Mouse (Mus musculus): ENCODE measurements around the gene Ddn. TPM values are rescaled to one million over a fixed set of nuclear protein-coding genes. Genes with fewer than 3 reads are reported as not detected.
A peak's percentile ranks its signal among the peaks of the same experiment; 100 is the strongest.

Gene Ddn
- total RNA-seq (2021) = under 1 TPM; 0.22 to 0.35 TPM

- no peak for DNase-seq
- intact Hi-C loops (cut with DNase I) = no loop called here
Measured at GRCm38 (mm10) chr15:98809390-98809789, at the start of gene Ddn. TSS of gene Ddn (minus strand) at chr15:98809490.

GRCm38 (mm10) chr15:98854214-98854613, 44.9 kb upstream of the Ddn start:
- DNase-seq = no peak
- intact Hi-C loops (cut with DNase I) = no loop called here

- intact Hi-C loops (cut with DNase I) = no loop called here
- no peak for DNase-seq
Measured at GRCm38 (mm10) chr15:98853161-98853937, 44.1 kb upstream of the Ddn start.

GRCm38 (mm10) chr15:98852733-98853132, 43.4 kb upstream of the Ddn start:
- intact Hi-C loops (cut with DNase I) = no loop called here
- no peak for DNase-seq

GRCm38 (mm10) chr15:98852071-98852470, 42.8 kb upstream of the Ddn start:
- no peak for DNase-seq
- intact Hi-C loops (cut with DNase I) = no loop called here

- no peak for DNase-seq
- intact Hi-C loops (cut with DNase I) = no loop called here
Measured at GRCm38 (mm10) chr15:98851229-98851818, 42.0 kb upstream of the Ddn start.

GRCm38 (mm10) chr15:98850668-98851067, 41.4 kb upstream of the Ddn start:
- DNase-seq = peak in 1 of 2 experiments; percentile 29

GRCm38 (mm10) chr15:98849956-98850600, 40.8 kb upstream of the Ddn start:
- intact Hi-C loops (cut with DNase I) = no loop called here
- no peak for DNase-seq

More at GRCm38 (mm10) chr15:98850668-98851067, 41.4 kb upstream of the Ddn start:
- intact Hi-C loops (cut with DNase I) = no loop called here

- intact Hi-C loops (cut with DNase I) = no loop called here
- DNase-seq = no peak
Measured at GRCm38 (mm10) chr15:98849165-98849564, 39.9 kb upstream of the Ddn start.

GRCm38 (mm10) chr15:98846140-98846539, 36.9 kb upstream of the Ddn start:
- intact Hi-C loops (cut with DNase I) = no loop called here
- no peak for DNase-seq

GRCm38 (mm10) chr15:98845149-98845548, 35.9 kb upstream of the Ddn start:
- DNase-seq = no peak

GRCm38 (mm10) chr15:98843595-98844223, 34.4 kb upstream of the Ddn start:
- no peak for DNase-seq
- intact Hi-C loops (cut with DNase I) = no loop called here

More at GRCm38 (mm10) chr15:98845149-98845548, 35.9 kb upstream of the Ddn start:
- intact Hi-C loops (cut with DNase I) = no loop called here

GRCm38 (mm10) chr15:98839671-98840585, 30.6 kb upstream of the Ddn start:
- no peak for DNase-seq
- intact Hi-C loops (cut with DNase I) = no loop called here

GRCm38 (mm10) chr15:98839161-98839560, 29.9 kb upstream of the Ddn start:
- DNase-seq = no peak
- intact Hi-C loops (cut with DNase I) = no loop called here

- DNase-seq = no peak
- intact Hi-C loops (cut with DNase I) = no loop called here
Measured at GRCm38 (mm10) chr15:98837743-98838103, 28.4 kb upstream of the Ddn start.

- intact Hi-C loops (cut with DNase I) = no loop called here
- no peak for DNase-seq
Measured at GRCm38 (mm10) chr15:98837006-98837742, 27.9 kb upstream of the Ddn start.

GRCm38 (mm10) chr15:98835291-98835690, 26.0 kb upstream of the Ddn start:
- no peak for DNase-seq
- intact Hi-C loops (cut with DNase I) = no loop called here

- intact Hi-C loops (cut with DNase I) = no loop called here
- DNase-seq = no peak
Measured at GRCm38 (mm10) chr15:98834059-98834458, 24.8 kb upstream of the Ddn start.

- intact Hi-C loops (cut with DNase I) = no loop called here
- no peak for DNase-seq
Measured at GRCm38 (mm10) chr15:98833281-98833680, 24.0 kb upstream of the Ddn start.
